Mouse (Mus musculus) intestine, postnatal 0 days (tissue): ENCODE results near the gene Anp32a. TPM values are rescaled to one million over a fixed set of nuclear protein-coding genes. Genes with fewer than 3 reads are reported as not detected.

Source experiments
- ATAC-seq: fragments of 200-750 bp; cut with Nextera tagmentation; 2 replicates; pipeline ENCODE4 v1.8.0; 2017; ENCODE audit warnings: mild to moderate bottlenecking, moderate TSS enrichment, moderate library complexity
- H3K27ac ChIP-seq: fragments of 300-500 bp; sonication (generic); 2 replicates; pipeline ENCODE4 v1.5.1; 2014; ENCODE audit warnings: mild to moderate bottlenecking, low read depth, low read length, moderate library complexity
- H3K27me3 ChIP-seq: fragments of 300-500 bp; sonication (generic); replicated peaks from 2 replicates; pipeline ENCODE4 v1.6.1; 2014; ENCODE audit warnings: low read length, mixed read lengths; ENCODE audit not compliant: control insufficient read depth, insufficient read depth
- H3K36me3 ChIP-seq: fragments of 300-500 bp; sonication (generic); 2 replicates; pipeline ENCODE4 v1.6.1; 2014; ENCODE audit warnings: mild to moderate bottlenecking, moderate library complexity; ENCODE audit not compliant: control insufficient read depth, insufficient read depth
- H3K4me1 ChIP-seq: fragments of 300-500 bp; sonication (generic); replicated peaks from 2 replicates; pipeline ENCODE4 v1.6.1; 2014; ENCODE audit warnings: antibody characterized with exemption, low read length, mixed read lengths; ENCODE audit not compliant: control insufficient read depth, insufficient read depth
- H3K4me2 ChIP-seq: fragments of 300-500 bp; sonication (generic); replicated peaks from 2 replicates; pipeline ENCODE4 v1.6.1; 2014; ENCODE audit warnings: low read depth, mild to moderate bottlenecking, moderate library complexity
- H3K4me3 ChIP-seq: fragments of 300-500 bp; sonication (generic); 2 replicates; pipeline ENCODE4 v1.5.1; 2014; ENCODE audit warnings: low read depth, low read length
- H3K9ac ChIP-seq: fragments of 300-500 bp; sonication (generic); 2 replicates; pipeline ENCODE4 v1.6.1; 2014; ENCODE audit warnings: mild to moderate bottlenecking, low read depth, low read length
- H3K9me3 ChIP-seq: fragments of 300-500 bp; sonication (generic); 2 replicates; pipeline ENCODE4 v1.6.1; 2016; ENCODE audit warnings: mixed run types; ENCODE audit not compliant: control insufficient read depth
- CTCF ChIP-seq: sonication (generic); IDR thresholded peaks from 2 replicates; pipeline ENCODE4 v1.5.1; 2016; ENCODE audit warnings: low read depth, mild to moderate bottlenecking, control low read depth, antibody characterized with exemption, moderate library complexity
- WGBS: fragments of 180-500 bp; shearing (Covaris S2); extraction: QIAGEN DNeasy Blood & Tissue Kit; methylation state at CpG from one replicate; pipeline ENCODE4 v1.1.7; 2014; 5-methylcytosine and 5-hydroxymethylcytosine counted together
- polyA plus RNA-seq: library from polyadenylated mRNA; unstranded; fragments of >200 nt; fragmentation: Nextera tagmentation; extraction: Ambion mirVana; gene quantifications from 2 replicates; pipeline ENCODE4 v1.2.1, GENCODE M21; 2015

Anp32a gene
- polyA plus RNA-seq, 1 experiment from 2014 or later: 57.4 TPM

DNA sequence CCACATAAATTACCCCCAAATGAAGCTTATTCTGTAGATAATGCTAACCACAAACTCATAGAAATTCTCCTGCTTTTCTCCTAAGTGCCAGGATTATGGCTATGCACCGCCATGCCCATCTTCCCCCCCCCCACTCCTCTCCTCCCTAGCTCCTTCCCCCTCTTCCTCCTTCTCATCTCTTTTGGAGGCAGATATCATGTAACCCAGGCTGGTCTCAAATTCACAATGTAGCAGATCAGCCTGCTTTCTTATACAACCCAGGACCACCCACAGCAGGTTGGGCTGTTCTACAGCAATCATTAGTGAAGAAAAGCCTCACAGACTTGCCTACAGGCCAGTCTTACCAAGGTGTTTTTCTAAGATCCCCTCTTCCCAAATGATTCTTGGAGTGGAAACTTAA lies 60.5 kb downstream of the Anp32a start:
- ATAC-seq: no peak
- no peak overlapping the region for H3K4me2 ChIP-seq
- TF ChIP-seq CTCF: no peak
- no peaks in the 10 kb centered on the region for H3K9me3 ChIP-seq
- WGBS: 80% methylated on average over 1 of the region's 1 CpGs
- H3K4me3 ChIP-seq: no peak overlapping the region
- H3K27me3 ChIP-seq: no peaks in the 10 kb centered on the region
- H3K27ac ChIP-seq: no peak overlapping the region
- H3K9ac ChIP-seq: no peak overlapping the region
- H3K36me3 ChIP-seq: no peaks in the 10 kb centered on the region
- no peaks in the 10 kb centered on the region; the same call in 1 of the 2 replicates for H3K4me1 ChIP-seq

GRCm38 (mm10) chr9:62406423-62407013 lies 65.4 kb downstream of the Anp32a start:
- H3K36me3 ChIP-seq: no peaks in the 10 kb centered on the region
- H3K4me1 ChIP-seq: no peaks in the 10 kb centered on the region; the same call in 1 of the 2 replicates
- H3K4me3 ChIP-seq: no peak overlapping the region
- no peak overlapping the region for H3K4me2 ChIP-seq
- no peaks in the 10 kb centered on the region for H3K27me3 ChIP-seq
- ATAC-seq: no peak; the same call in 1 of the 2 replicates
- no peak overlapping the region for H3K9ac ChIP-seq
- 0 out of 2 replicates have a peak overlapping the region, but pooled peaks have one; percentile 15 for H3K27ac ChIP-seq
- 40% methylated on average over 7 of the region's 7 CpGs for WGBS
- TF ChIP-seq CTCF: no peak
- no peaks in the 10 kb centered on the region for H3K9me3 ChIP-seq

DNA sequence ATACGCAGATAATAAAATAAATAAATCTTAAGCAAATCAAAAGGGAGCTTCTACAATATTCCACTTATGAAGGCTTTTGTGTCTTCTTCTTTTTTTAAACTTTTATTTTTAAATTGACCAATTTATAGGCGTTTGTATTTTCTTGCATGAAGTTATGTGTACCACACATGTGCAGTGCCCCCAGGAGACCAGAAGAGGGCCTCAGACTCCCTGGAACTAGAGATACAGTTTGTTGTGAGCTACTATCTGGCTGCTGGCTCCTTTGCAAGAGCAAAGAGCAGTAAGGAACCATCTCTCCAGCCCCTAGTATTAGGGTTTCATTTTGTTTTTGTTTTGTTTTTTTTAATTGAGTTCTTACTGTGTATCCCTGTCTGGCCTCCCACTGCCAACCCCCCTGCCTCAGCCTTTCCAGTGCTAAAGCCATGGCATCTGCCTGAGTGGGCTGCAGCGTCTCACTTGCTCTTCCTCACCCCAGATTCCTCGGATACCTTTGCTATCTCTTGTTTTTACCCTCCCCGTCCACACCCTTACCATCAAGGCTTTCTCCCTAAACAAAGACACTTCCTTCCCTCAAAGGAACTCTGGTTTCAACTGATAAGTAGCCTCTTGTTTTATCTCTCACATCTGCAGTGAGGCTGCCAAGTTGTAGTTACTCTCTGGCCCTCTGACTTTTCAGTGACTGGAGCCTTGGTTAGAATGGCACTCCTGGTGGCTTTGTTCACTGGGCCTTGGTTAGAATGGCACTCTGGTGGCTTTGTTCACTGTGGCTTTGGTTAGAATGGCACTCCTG lies 66.5 kb downstream of the Anp32a start:
- H3K4me2 ChIP-seq: no peak overlapping the region
- no peak overlapping the region for H3K4me3 ChIP-seq
- H3K36me3 ChIP-seq: no peaks in the 10 kb centered on the region
- no peaks in the 10 kb centered on the region for H3K27me3 ChIP-seq
- WGBS: 60% methylated on average over 5 of the region's 5 CpGs
- ATAC-seq: no peak
- no peaks in the 10 kb centered on the region; the same call in 1 of the 2 replicates for H3K4me1 ChIP-seq
- no peak overlapping the region for H3K9ac ChIP-seq
- peak; percentile 25 for TF ChIP-seq CTCF
- no peaks in the 10 kb centered on the region for H3K9me3 ChIP-seq
- no peak overlapping the region for H3K27ac ChIP-seq

GRCm38 (mm10) chr9:62418742-62419141 lies 77.6 kb downstream of the Anp32a start:
- no peak overlapping the region for H3K27ac ChIP-seq
- 61% methylated on average over 5 of the region's 5 CpGs for WGBS

DNA sequence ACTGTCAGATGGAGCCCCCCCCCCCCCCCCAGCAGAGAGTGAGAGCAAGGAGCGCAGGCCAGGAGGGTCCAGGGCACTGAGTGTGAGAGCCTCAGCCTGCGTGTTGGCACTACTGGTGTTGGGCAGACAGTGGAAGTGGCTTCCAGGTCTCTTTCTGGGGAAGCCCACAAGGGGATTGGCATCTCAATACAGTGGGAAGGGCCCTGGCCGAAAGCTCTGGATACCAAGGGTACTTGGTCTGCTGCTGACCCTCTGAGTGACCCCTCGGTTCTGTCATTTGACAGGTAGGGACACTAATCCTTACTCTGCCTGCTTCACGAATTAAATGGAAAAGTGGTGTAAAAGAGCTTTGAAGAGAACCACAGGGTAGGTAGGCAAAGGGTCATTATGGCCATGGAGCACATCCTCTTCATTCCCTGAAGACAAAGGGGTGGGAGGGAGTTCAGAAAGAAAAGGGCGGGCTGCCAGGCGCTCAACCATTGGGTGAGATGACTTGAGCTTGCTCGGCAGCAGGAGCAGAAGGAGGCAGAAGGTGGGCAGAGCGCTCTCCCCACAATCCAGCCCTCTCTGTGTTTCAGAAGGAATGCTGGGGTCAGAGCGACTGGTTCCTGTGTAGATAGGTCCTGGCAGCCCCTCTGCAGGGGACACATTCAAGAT lies 79.3 kb downstream of the Anp32a start:
- Histone ChIP-seq H3K27ac (peak overlapping the region; percentile 35; the same call in 1 of the 2 replicates), H3K9me3 (no peaks in the 10 kb centered on the region), H3K27me3 (no peaks in the 10 kb centered on the region), H3K4me2 (peak overlapping the region; percentile 69), H3K4me1 (peaks cover 4% of the 10 kb centered on the region; the same call in 1 of the 2 replicates), H3K36me3 (no peaks in the 10 kb centered on the region), H3K9ac (no peak overlapping the region), H3K4me3 (0 out of 2 replicates have a peak overlapping the region, but pooled peaks have one; percentile 26)
- TF ChIP-seq CTCF: no peak
- no peak for ATAC-seq
- whole genome bisulfite sequencing: 64% methylated on average over 10 of the region's 10 CpGs

More at GRCm38 (mm10) chr9:62418742-62419141, 77.6 kb downstream of the Anp32a start:
- TF ChIP-seq CTCF: peak; percentile 58
- no peaks in the 10 kb centered on the region for H3K9me3 ChIP-seq
- no peak for ATAC-seq
- no peak overlapping the region for H3K9ac ChIP-seq
- no peaks in the 10 kb centered on the region for H3K27me3 ChIP-seq
- H3K36me3 ChIP-seq: no peaks in the 10 kb centered on the region
- H3K4me3 ChIP-seq: no peak overlapping the region
- H3K4me1 ChIP-seq: peaks cover 4% of the 10 kb centered on the region; the same call in 1 of the 2 replicates
- H3K4me2 ChIP-seq: no peak overlapping the region

DNA sequence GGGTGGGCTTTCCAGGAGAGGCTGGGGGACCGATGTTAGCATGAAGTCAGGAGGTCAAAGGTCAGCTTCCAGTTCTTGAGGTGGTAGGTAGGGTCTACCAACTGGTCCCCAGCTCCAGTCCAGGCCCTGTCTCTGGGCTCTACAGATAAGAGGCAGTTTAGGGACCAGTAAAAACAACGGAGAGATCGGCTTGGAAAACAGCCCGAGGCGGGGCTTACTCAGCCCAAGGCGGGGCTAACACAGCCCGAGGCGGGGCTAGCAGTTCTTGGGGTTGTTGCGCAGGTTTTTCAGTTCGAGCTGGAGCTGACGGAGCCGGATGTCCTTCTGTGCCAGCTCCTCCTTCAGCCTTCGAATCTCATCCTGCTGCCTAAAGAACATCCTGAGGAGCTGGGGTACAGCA lies 79.9 kb downstream of the Anp32a start:
- Histone ChIP-seq H3K4me3 (peak overlapping the region; percentile 26; the same call in 1 of the 2 replicates), H3K9ac (no peak overlapping the region; the same call in 1 of the 2 replicates), H3K4me2 (peak overlapping the region; percentile 69), H3K4me1 (peaks cover 4% of the 10 kb centered on the region; the same call in 1 of the 2 replicates), H3K27me3 (no peaks in the 10 kb centered on the region), H3K9me3 (no peaks in the 10 kb centered on the region), H3K27ac (0 out of 2 replicates have a peak overlapping the region, but pooled peaks have one; percentile 35), H3K36me3 (no peaks in the 10 kb centered on the region)
- ATAC-seq: peak; percentile 68
- no peak for TF ChIP-seq CTCF
- 3% methylated on average over 13 of the region's 13 CpGs for WGBS
